Mouse (Mus musculus) heart, postnatal 25 days (tissue): ENCODE results near the gene Krtap5-4. TPM values are rescaled to one million over a fixed set of nuclear protein-coding genes. Genes with fewer than 3 reads are reported as not detected.

ENCODE experiments used
- total RNA-seq, 2 experiments: library from RNA; stranded (reverse); gene quantifications; 2 replicates each; pipeline ENCODE4 v1.2.3; 2021

Gene Krtap5-4
- total RNA-seq, 2 experiments from 2014 or later: not detected

Other genes with a start within 250 kb of the Krtap5-4 start
- gene Mob2, start 242.5 kb upstream of the Krtap5-4 start, total RNA-seq: 10 to 100 TPM; 40.2 to 40.7 TPM
- gene Dusp8, start 207.7 kb upstream of the Krtap5-4 start, total RNA-seq: 10 to 100 TPM; 39.7 to 53.5 TPM
- gene Gm45618, start 182.8 kb upstream of the Krtap5-4 start, total RNA-seq: not detected
- gene Gm39115, start 167.5 kb upstream of the Krtap5-4 start, total RNA-seq: not detected
- not detected for gene Gm45337, start 158.9 kb upstream of the Krtap5-4 start, total RNA-seq
- gene Gm29735, start 146.4 kb upstream of the Krtap5-4 start, total RNA-seq: not detected
- not detected for gene Gm4553, start 137.8 kb upstream of the Krtap5-4 start, total RNA-seq
- gene Krtap5-2, start 127.5 kb upstream of the Krtap5-4 start, total RNA-seq: not detected
- gene Gm10153, start 113.2 kb upstream of the Krtap5-4 start, total RNA-seq: not detected
- gene Krtap5-3, start 102.2 kb upstream of the Krtap5-4 start, total RNA-seq: not detected
- gene Gm7579, start 91.7 kb upstream of the Krtap5-4 start, total RNA-seq: not detected
- not detected for gene Krtap5-5, start 73.6 kb upstream of the Krtap5-4 start, total RNA-seq
- gene Gm40460, start 62.5 kb upstream of the Krtap5-4 start, total RNA-seq: not detected
- gene Gm2431, start 45.2 kb upstream of the Krtap5-4 start, total RNA-seq: not detected
- gene Gm4559, start 29.2 kb upstream of the Krtap5-4 start, total RNA-seq: not detected
- not detected for gene Krtap5-1, start 6.4 kb upstream of the Krtap5-4 start, total RNA-seq
- gene Ifitm10, start 70.2 kb downstream of the Krtap5-4 start, total RNA-seq: 1 to 10 TPM; 1.8 to 2.0 TPM
- 1 to 10 TPM; 3.0 to 4.1 TPM for gene Gm49369, start 79.1 kb downstream of the Krtap5-4 start, total RNA-seq
- 100 to 1,000 TPM; 692 to 727 TPM for gene Ctsd, start 84.5 kb downstream of the Krtap5-4 start, total RNA-seq
- not detected for gene Syt8, start 131.3 kb downstream of the Krtap5-4 start, total RNA-seq
- gene Tnni2, start 138.3 kb downstream of the Krtap5-4 start, total RNA-seq: 1 to 10 TPM; 4.4 to 7.1 TPM
- 10 to 100 TPM; 43.7 to 48.1 TPM for gene Lsp1, start 157.3 kb downstream of the Krtap5-4 start, total RNA-seq
- gene Tnnt3, start 195.3 kb downstream of the Krtap5-4 start, total RNA-seq: 1 to 10 TPM in 1 of 2 experiments, not detected in 1; 2.0 TPM
- 10 to 100 TPM; 16.1 to 39.0 TPM for gene Mrpl23, start 229.1 kb downstream of the Krtap5-4 start, total RNA-seq